Mouse (Mus musculus): ENCODE data around the gene Fam72a.

GRCm38 (mm10) chr1:131528081-131528507 lies 391 bp downstream of the Fam72a start:
- TF ChIP-seq MAX (IDR thresholded peaks at IDR 0.05) (peak; percentile 60), CTCF (IDR thresholded peaks at IDR 0.05; ENCODE audit: control insufficient read depth, insufficient read depth, insufficient read length) (no peak), USF1 (IDR thresholded peaks at IDR 0.05; ENCODE audit: low read depth) (no peak), CEBPB (IDR thresholded peaks at IDR 0.05; ENCODE audit: low read depth) (no peak), MYOG (IDR thresholded peaks at IDR 0.05; ENCODE audit: control insufficient read depth, extremely low read depth, insufficient read length) (no peak), MYOD1 (IDR thresholded peaks at IDR 0.05; ENCODE audit: control insufficient read depth, insufficient read length, low read depth) (no peak), FOSL1 (IDR thresholded peaks at IDR 0.05; ENCODE audit: insufficient read depth, low read length, poor library complexity, severe bottlenecking) (no peak)

Measured in C2C12 (cell line).